Mouse (Mus musculus) layer of hippocampus, adult 9-10 months (tissue): ENCODE results near the gene Tnfsfm13.

ENCODE experiments used
- DNase-seq: peaks from one replicate; pipeline ENCODE4 v3.0.0; 2022; ENCODE audit warnings: low spot score

The Tnfsfm13 gene

DNA sequence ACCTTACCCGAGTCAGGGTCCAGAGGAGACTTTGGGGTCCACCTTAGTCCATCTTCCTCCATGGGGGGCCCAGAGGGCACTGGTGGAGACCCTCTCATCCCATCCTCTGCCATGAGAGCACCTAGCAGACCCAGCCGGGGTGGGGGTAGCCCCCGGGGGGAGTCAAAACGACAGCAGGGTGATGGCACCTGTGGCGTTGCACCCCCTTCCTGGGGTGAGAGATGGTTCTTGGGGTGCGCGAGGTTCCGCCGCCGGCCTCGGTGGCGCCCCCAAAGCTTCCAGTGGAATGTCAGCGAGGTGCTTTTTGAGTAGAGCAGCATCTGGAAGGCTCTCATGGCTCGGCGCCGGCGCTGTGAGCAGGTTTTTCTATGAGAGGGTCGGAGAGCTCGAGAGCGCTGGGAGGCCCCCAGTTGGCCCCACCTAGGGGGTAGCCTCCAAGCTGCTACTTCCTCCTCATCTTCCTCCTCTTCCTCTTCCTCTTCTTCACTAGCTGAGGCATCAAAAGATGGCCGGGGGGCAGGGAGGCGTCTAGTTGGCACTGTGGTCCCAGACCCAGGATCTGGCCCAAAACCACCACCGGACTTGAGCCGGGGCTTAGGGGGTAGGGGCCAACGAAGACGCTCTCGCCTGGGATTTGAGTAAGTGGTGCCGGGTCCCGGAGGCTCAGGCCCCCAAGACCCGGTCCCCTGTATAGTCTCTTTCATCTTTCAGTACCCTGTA lies 15.6 kb downstream of the Tnfsfm13 start:
- no peak for DNase-seq

DNA sequence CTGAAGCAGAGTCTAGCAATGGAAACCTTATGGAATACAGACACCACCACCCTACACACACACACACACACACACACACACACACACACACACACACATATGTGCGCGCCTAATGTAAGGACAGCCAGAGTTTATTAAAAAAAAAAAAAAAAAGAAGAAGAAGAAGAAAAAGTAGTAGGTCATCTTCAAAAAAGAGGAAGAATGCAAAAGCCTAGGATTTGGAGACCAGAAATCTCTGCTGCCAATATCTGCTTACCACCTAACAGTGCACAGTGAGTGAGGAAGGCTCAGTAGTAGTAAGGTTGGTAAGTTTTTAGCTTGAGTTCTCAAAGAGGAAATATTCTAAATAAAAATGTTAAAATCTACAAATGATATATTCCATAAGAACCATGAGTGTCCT lies 16.8 kb downstream of the Tnfsfm13 start:
- DNase-seq, result no peak

DNA sequence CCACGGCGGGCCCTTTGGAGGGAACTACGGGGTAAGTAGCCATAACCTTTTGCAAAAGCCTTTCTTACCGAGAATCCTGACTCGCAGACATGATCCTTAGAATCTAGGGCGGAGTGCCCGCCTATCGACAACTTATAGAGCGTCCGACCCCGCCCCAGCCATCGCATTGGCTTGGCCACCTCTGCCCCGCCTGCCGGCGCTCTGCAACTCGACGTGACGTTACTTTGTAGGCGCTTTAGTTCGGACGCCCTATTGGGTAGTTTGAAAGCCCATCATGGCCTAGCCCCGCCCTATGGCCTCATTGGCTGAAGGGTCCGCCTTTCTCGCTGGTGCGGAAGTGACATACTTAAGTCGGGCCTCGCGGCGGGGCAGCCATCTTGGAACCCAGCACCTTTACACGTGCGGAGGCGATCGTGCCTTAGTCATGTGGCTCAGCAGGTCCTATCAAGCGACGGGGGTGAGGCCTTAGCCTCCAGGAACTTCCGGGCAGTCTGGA lies 23.6 kb downstream of the Tnfsfm13 start, which contains the start of gene Eif4a1:
Gene Eif4a1, minus strand, starts transcription at position 213 of the 496 bp plus-strand sequence.
- DNase-seq, result peak; percentile 100

DNA sequence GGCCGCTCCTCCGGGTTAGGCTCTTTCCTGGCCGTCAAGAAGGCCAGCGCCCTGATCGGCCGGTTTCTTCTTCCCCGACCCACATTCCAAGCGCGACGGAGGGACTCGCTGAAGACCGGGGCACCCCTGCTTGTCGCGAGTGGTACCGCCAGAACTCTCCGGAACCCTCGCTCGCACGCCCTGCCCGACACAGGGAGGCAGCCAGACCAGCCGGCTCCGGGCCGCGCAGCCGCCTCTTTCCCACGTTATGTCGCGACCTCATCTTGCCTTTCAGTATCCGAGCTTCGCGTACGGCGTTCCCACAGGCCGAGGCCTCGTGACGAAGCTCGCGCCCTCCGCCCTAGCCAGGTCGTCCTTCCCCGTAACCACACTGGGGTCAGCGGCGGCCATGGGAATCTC lies 24.2 kb downstream of the Tnfsfm13 start:
- no peak for DNase-seq

DNA sequence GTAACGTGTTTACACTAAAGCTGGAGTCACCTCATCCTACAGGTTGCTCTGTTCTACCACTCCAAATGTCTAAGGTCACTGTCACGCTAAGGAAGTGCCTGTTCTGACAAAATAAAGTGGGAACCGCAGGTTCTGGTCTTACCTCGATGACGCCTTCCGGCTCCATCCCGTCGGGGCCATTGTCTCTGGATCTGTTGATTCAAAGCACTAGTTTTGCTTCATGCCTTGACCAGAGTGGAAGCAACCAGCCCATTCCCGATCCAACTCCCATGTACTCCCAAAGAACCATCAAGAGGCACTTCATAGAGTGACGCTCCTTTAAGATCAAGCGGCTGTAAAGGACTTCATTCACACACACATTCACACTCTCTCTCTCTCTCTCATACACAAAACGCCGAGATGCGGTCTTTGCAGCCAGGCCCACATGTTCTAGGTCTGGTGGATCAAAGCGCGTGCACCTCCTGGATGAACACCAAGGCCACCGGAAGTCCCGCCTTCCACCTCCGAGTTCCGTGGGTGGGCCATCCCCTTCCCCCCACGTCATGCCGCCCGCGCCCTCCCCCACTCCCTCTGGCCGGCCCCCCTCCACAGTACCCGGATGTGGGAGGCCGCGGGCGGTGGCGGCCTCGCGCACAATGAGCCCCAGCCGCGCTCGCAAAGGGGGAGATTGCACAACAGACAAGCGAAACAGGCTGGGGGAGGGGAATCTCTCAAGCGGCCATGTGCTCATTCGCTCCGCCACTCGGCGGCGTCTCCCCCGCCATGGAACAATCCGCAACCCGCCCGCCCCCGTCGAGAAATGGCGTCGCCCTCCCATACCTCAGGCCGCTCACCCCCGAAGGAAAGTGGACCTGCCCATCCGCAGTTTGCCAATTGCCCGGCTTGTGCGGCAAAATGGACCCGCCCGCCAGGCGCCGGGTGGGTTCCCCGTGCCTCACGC lies 24.8 kb downstream of the Tnfsfm13 start:
- peak; percentile 90 for DNase-seq

DNA sequence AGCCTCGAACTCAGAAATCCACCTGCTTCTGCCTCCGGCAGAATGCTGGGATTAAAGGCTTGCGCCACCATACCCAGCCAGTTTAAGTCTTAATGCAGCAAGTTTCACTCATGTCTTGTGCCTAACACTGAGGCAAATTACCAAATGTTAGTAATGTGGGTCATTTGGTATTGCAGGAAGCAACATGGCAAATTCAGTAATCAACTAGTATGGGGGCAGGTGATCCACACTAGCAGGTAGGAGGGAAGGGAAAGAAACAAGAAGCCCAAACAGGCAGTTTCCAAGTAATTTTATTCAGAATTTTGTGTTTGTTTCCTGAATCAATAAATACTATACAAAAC lies 29.3 kb downstream of the Tnfsfm13 start:
- DNase-seq, result no peak

DNA sequence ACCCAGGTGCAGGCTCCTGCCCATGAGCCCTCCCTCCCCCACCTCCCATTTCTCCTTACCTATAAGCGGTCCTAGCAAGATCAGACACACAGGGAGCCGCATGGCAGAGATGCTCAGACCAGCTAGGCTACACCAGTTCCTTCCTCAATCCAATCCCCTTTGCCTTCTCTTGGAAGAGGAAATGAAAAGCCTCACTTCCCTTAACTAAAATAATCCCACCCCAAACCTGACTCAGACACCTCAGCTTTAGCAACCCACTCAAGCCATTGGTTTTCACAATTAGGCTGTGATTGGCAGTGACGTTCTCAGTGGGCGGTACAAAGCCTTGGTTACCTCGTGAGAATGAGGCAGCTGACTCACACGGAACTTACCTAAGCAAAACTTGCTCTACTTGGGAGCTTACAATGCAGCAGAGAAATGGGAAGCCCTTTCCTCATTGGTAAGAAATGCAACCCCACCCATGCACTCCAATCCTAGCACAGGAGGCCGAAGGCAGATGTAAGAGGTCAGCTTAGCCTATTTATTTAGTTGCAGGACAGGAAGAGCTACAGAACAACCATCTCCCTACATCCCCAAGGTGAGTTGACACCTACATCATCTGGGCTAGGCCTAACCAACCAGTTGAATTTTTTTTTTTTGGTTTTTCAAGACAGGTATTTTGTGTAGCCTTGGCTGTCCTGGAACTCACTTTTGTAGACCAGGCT lies 29.8 kb downstream of the Tnfsfm13 start, which contains the start of gene Cd68:
Gene Cd68, minus strand, starts transcription at position 193 of the 704 bp plus-strand sequence.
- DNase-seq, result no peak

DNA sequence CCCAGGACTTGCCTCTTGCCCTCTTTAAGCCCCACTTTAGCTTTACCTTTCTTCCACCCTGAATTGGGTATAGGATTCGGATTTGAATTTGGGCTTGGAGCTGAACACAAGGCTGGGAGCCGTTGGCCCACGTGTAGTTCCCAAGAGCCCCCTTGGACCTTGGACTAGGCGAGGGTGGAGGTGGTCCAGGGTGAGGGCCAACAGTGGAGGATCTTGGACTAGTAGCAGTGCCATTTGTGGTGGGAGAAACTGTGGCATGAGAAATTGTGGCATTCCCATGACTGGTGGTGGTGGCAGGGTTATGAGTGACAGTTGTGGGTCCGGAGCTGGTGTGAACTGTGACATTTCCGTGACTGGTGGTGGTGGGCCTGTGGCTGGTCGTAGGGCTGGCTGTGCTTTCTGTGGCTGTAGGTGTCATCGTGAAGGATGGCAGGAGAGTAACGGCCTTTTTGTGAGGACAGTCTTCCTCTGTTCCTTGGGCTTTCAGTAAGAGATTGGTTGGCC lies 30.4 kb downstream of the Tnfsfm13 start:
- DNase-seq, result no peak

DNA sequence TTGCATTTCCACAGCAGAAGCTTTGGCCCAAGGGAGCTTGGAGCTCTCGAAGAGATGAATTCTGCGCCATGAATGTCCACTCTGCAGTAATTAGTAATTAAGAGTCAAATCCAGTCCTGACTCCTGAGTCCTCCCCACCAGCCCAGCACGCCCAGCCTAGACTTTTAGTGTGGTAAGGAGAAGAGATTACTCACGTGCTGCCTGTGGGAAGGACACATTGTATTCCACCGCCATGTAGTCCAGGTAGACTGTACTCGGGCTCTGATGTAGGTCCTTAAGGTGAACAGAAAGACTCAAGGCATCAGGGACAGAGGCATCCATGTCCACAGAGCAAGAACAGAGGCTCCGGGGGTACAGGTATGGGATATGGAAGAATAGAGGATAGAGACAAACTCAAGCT lies 31.1 kb downstream of the Tnfsfm13 start:
- no peak for DNase-seq

DNA sequence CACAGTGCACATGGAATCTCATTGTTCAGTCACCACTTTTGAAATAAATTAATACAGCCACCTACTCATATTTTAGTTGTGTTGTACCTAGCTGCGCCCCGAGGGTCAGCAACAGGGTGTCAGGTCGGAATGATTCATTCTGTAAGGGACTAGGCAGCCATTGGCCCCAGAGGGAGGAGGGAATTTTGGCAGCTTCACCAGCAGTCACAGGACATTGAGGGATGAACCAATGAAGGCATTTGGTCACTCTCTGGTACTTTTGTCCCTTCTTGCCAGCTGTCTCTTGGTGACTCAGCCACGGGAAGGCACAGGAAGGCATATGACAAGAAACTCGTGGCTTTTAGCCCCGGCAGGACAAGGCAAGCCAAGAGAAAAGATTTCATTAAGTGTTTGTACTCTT lies 32.1 kb downstream of the Tnfsfm13 start:
- DNase-seq, result no peak

DNA sequence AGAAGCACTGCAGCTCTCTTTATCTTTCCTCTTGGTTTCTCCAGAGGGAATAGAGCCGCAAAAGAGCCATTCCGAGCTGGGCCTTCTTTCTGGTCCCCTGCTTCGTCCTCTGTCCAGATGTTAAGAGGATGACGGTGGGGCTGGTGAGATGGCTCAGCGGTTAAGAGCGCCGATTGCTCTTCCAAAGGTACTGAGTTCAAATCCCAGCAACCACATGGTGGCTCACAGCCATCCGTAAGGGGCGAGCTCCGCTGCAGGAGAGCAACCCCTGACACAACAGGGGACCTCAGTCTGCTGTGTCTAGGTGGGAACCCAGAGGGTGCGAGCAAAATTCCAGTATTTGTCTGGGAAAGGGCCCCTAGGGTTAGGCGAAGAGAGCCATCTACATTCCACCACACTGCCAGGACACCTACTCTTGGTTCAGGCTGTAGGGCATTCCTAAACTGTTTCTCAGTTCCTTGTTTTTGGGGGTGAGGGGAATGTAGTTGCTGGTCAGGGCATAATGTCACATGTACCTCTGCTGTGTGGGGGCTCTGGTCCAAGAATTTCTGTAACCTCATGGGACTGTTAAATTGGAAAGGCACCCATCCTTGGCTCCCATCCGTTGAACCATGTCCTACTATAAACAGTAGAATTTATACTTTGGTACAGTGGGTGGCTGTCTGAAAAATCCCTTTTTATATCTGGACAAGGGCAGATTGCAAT lies 32.8 kb downstream of the Tnfsfm13 start:
- no peak for DNase-seq

DNA sequence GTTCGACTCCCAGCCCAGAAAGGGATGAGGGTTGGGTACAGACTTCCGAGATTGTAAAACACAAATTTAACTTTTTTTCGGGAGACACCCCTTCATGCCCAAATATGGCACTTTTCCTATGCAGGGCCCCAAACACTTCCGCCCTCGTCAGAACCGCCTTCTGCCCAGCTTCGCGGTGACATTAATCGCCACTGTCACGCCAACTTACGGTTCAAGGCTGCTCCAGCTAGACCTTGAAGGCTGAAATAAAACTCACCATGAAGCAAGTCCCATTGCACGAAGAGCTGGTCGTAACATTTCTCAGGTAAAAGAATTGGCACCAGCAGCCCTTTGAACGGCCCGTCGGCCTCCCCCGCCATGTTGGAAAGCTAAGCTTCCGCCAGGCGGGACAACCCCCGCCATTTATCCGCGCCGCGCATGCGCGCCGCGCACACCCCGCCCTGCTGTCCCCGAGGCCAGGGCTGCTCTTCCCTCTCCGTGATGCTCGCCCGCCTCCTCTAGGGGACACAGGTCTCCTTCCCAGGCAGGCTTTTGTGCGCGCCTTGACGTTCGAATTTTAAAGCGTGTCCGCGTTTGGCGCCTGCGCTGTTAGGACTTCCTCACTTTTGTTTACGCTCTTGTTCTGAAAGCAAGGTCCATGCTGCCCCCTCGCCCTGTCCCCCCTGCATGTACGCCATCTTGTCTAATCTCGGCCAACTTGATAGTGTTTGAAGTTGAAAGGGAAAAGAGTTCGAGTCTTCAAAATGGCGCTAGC lies 33.5 kb downstream of the Tnfsfm13 start, which contains the start of gene Mpdu1:
Gene Mpdu1, minus strand, starts transcription at position 430 of the 754 bp plus-strand sequence.
- DNase-seq, result peak; percentile 78

DNA sequence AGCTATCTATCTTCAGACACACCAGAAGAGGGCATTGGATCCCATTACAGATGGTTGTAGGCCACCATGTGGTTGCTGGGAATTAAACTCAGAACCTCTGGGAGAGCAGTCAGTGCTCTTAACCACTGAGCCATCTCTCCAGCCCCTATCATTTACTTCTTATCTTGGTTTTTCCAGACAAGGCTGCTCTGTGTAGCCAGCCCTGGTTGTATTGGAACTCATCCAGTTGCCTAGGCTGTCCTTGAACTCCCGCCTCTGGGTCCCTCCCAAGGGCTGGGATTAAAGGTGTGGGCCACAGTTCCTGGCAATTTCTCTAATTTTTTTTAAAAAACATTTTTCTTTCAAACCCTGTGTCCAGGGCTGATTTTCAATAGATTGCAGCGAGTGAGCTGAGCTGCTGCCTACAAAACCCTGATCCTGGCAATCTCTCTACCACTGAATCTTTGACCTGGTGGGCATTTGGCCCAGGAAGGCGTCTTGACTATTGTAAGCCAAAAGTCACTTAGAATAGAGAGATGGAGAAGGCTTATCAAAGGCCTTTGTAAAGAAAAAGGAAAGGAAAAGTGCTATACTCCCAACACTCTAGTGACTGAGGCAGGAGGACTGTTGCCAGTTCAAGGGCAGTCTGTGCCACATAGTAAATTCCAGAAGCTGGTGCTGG lies 34.5 kb downstream of the Tnfsfm13 start:
- no peak for DNase-seq

DNA sequence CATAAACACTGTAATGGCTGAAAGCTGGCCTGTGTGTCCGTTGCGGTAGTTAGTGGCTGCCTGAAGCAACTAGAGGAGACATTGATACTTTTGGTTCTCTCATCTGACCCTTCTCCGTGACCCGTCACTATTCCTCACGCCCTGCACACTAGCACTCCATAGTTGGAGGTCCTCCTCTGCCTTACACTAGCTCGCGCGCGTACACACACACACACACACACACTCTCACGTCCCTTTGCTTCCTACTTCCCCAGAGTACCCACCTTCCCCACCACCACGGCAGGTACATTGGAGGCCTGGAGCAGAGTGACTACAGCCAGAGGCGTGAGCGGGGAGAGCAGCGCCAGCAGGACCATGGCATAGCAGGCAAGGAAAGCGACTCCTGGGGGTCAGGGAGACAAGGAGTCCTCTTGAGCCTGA lies 38.4 kb downstream of the Tnfsfm13 start:
- DNase-seq, result no peak

DNA sequence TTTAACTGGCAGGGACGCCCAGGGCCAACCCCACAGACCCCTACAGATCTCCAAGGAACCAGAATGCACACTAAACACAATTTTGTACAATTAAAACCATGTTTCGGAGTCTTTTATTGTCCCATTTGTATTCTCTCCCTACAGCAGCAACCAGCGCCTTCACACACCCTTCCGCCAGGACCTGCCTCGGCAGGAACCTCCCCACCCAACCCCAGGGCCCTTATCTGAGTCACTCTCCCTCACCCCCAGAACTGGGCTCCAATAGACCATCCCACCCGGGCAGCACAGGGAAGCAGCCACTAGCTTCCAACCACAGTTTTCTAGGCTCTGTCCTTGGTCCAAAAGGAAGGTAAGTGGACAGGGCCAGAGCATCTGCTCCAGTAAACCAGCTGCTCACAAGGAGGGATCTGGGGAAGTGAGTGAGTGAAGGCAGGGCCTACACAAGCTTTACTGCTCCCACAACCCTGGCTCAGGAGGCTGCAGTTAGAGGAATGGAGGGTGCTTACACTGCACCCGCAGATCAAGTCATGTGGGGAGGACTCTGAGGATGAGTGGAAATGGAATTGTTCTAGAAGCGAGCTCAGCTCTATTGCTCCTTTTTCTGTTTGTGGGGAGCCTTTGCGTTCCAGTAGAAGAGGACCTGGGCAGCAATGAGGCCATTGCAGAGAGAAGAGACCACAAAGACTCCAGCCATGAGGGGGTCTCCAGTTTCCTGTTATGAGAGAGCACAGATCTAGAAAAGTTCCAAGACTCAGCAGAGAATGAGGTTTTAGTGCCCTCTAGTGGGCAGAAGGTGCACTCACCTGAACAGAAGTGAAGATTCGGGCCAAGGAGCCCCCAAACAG lies 39.1 kb downstream of the Tnfsfm13 start:
- no peak for DNase-seq

DNA sequence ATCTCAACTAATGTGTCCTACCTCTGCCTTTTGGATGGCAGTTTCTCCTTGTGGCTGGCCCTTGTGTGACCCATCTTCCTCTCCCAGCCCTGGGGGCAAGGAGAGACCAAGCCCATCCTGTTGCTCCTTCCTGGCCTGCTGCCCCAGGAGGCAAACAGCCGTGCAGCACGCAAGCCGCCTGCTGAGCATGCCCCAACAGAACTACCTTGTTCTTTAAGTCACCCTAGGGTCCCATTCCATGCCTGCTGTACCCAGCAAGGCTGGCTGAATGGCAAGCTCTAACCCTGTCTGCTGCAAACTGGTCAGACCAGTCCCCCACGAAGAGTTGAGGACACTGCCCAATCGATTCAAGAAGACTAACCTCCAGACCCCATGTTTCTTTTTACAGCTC lies 39.8 kb downstream of the Tnfsfm13 start:
- DNase-seq, result no peak

DNA sequence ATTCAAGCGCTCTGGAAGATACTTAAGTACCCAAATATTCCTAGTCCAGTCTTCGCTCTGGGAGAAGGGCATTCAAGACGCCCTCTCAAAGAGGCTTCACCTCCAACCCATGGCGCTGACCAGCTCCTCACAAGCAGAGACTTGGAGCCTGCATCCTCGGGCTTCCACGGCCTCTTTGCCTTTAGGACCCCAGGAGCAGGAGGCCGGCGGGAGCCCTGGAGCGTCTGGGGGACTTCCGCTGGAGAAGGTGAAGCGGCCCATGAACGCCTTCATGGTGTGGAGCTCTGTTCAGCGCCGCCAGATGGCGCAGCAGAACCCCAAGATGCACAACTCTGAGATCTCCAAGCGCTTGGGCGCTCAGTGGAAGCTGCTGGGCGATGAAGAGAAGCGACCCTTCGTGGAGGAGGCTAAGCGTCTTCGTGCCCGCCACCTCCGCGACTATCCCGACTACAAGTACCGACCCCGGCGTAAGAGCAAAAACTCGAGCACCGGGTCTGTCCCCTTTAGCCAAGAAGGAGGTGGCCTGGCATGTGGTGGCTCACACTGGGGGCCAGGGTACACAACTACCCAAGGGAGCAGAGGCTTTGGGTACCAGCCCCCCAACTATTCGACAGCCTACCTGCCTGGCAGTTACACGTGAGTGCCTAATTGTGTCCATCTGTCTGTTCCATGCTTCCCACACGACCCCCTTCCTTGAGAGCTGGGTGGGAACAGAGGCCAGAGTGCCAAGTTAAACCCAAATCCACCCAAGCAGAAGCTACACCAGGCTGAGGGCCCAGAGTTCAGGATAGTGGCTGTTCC lies 40.4 kb downstream of the Tnfsfm13 start, which contains the start of gene Sox15:
Gene Sox15, plus strand, starts transcription at position 51 of the 801 bp plus-strand sequence.
- no peak for DNase-seq

DNA sequence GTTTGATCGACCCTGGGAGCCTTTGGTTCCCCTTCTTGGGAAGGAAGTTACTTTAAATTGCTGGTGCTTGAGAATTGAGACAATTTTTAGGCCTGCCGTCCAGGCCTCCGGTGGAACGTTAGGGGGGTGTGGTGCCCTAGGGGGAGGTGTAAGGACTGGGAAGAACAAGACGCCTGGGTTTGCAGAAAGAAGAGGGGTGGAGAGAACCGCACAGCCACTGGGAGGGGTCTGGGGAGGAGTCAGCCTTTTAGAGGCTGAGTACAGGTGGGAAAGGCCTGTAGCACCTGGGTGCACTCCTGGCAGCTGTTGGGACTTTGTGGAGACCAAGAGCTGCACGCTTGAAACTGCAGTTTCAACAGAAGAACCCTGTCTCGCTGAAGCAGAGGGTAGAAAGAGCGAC lies 41.1 kb downstream of the Tnfsfm13 start:
- no peak for DNase-seq
